Mouse (Mus musculus): Measurements from ENCODE around the gene Snx10. TPM values are rescaled to one million over a fixed set of nuclear protein-coding genes. Genes with fewer than 3 reads are reported as not detected.
A peak's percentile ranks its signal among the peaks of the same experiment; 100 is the strongest.

The Snx10 gene
- total RNA-seq, 2 experiments from 2014 or later: 10.8 to 14.7 TPM

DNA sequence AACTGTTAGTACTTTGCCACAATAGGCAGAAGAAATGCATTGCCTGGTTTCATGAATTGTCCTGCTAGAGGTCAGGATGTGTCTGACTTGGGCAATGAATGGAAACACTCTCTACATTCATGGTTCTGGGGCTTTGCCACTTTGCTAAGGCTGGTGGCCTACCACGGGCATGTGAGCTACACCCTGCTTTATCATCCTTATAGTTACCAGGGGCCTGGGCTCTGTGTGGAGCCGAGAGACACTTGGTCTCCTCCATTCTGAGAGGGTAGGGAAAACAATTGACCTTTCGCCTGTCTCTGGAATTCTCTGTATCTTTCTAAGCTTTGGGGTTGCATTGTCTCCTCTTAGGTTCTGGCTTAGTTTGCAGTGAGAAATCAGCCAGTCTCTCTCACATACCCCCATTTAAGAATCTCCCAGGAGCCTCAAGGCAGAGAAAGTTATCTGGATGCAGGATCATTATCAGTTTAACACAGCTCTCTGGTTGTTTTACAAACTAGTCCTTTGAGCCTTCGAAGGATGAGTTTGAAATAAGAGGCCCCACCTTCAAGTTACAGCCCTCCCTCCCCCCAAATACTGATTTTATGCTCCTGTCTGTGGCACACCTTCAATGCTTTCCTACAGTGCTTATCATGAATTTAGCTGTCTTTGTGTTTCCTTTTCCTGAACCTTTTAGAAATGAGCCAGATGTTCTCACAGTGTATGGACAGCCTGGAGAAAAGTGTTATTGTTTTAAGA lies 109.4 kb downstream of the Snx10 start:
- intact Hi-C loops (cut with DNase I): no loop called here
- DNase-seq: no peak

DNA sequence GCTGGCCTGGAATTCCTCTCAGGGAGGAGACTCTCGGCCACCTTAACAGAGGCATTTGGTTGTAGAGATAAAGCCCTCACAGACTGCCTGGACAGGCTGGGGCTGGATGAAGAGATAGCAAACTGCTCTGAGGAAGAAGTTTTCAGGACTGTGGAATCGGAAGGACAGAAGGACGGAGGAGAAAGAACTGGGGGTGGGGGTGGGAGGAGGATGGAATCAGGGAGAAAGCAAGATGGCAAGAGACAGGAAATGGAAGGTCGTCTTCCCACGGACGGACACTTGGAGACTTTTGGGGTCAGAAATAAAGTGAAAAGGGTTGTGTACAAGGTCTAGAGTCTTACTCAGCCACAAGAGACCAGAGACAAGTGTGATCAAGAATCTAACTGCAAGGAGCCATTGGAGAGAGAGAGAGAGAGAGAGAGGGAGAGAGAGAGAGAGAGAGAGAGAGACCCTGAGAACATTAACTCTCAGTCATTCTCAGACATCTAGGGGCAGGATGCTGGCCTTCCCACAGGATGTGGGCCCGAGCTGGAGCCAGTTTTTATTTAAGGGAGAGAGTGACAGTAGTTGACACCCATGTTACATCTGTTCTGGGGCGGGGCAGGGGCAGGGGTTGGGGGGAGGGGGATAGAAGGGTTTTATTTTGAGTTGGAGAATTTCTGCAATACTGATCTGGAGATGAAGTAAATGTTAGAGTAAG lies 110.1 kb downstream of the Snx10 start:
- intact Hi-C loops (cut with DNase I): no loop called here
- DNase-seq: peak; percentile 11 to 19

DNA sequence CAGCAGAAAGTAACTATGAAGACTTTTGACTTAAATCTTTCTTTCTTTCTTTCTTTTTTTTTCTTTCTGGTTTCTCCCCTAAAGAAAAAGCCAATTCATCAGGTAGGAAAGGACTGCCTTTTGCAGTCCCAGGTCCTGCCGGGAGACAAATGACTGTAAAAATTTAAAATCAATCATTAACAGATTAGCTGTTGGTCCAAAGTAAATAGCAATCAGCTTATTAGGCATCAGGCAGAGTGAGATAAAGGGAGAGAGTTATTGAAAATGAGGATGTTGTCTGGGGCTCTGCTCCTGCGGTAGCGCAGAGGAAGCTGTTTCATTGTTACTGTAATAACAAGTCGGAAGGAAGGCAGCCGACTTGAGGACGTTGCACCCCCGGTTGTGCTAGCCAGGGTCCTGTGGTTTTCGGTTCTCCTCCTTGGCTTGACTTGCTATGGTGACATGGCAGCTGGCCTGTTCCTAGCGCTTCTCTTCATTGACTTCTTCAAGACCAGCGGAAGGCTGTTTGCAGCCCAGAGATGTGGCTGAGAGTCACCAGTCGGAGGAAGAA lies 112.4 kb downstream of the Snx10 start:
- intact Hi-C loops (cut with DNase I): no loop called here
- DNase-seq: peak; percentile 9 to 11

Small RNA genes within 50 kb of the gene (microRNA-seq; reads per million reads assigned to microRNA genes)
- gene Gm22914: 0 reads per million in 2 experiments

Other genes starting within 250 kb of the Snx10 start
- gene Nfe2l3, start 91.2 kb upstream of the Snx10 start, total RNA-seq (2021): 1 to 10 TPM in 1 of 2 experiments, under 1 TPM in 1; 0.36 to 1.4 TPM
- gene Hnrnpa2b1, start 54.0 kb upstream of the Snx10 start, total RNA-seq (2021): 100 to 1,000 TPM; 510 to 554 TPM
- 100 to 1,000 TPM; 113 to 126 TPM for gene Cbx3, start 53.5 kb upstream of the Snx10 start, total RNA-seq (2021)